Mouse (Mus musculus) cerebellum, postnatal 14 days (tissue): Measurements from ENCODE around the gene Tecta.
A peak's percentile ranks its signal among the peaks of the same experiment; 100 is the strongest.

Source experiments
- DNase-seq, 2 experiments: peaks; one replicate each; pipeline ENCODE4 v3.0.0; 2021; ENCODE audit warnings: mixed read lengths in 2 of 2

Gene Tecta

GRCm38 (mm10) chr9:42387038-42387437 lies 12.7 kb downstream of the Tecta start:
- DNase-seq: peak in 1 of 2 experiments; percentile 28

- peak in 1 of 2 experiments; percentile 22 for DNase-seq
These were observed 14.1 kb downstream of the Tecta start for GRCm38 (mm10) chr9:42385656-42386055.

GRCm38 (mm10) chr9:42382628-42383347 lies 16.9 kb downstream of the Tecta start:
- DNase-seq: no peak

GRCm38 (mm10) chr9:42382063-42382462 lies 17.7 kb downstream of the Tecta start:
- DNase-seq: no peak

- DNase-seq: no peak
These were observed 21.7 kb downstream of the Tecta start for GRCm38 (mm10) chr9:42378071-42378470.

GRCm38 (mm10) chr9:42377656-42378055 lies 22.1 kb downstream of the Tecta start:
- DNase-seq: no peak

- DNase-seq: no peak
These were observed 27.9 kb downstream of the Tecta start for GRCm38 (mm10) chr9:42371670-42372368.

- DNase-seq: no peak
These were observed 42.1 kb downstream of the Tecta start for GRCm38 (mm10) chr9:42357585-42357984.

- no peak for DNase-seq
These were observed 44.9 kb downstream of the Tecta start for GRCm38 (mm10) chr9:42354871-42355270.

- DNase-seq: no peak
These were observed 49.9 kb downstream of the Tecta start for GRCm38 (mm10) chr9:42349791-42350190.

- DNase-seq: no peak
These were observed 53.4 kb downstream of the Tecta start for GRCm38 (mm10) chr9:42346297-42346696.

- DNase-seq: no peak
These were observed 60.6 kb downstream of the Tecta start for GRCm38 (mm10) chr9:42339151-42339550.

- DNase-seq: no peak
These were observed 62.7 kb downstream of the Tecta start for GRCm38 (mm10) chr9:42337026-42337425.

GRCm38 (mm10) chr9:42336575-42336974 lies 63.2 kb downstream of the Tecta start:
- DNase-seq: no peak

- no peak for DNase-seq
These were observed 64.8 kb downstream of the Tecta start for GRCm38 (mm10) chr9:42334885-42335284.

- DNase-seq: no peak
These were observed 67.0 kb downstream of the Tecta start for GRCm38 (mm10) chr9:42332692-42333091.

- no peak for DNase-seq
These were observed 68.4 kb downstream of the Tecta start for GRCm38 (mm10) chr9:42331341-42331740.

GRCm38 (mm10) chr9:42329753-42330152 lies 70.0 kb downstream of the Tecta start:
- DNase-seq: peak in 1 of 2 experiments; percentile 10

- peak; percentile 46 to 71 for DNase-seq
These were observed 72.9 kb downstream of the Tecta start for GRCm38 (mm10) chr9:42326688-42327440.

GRCm38 (mm10) chr9:42324640-42325394 lies 74.9 kb downstream of the Tecta start:
- peak; percentile 20 to 57 for DNase-seq

GRCm38 (mm10) chr9:42323238-42323637 lies 76.5 kb downstream of the Tecta start:
- no peak for DNase-seq

GRCm38 (mm10) chr9:42321442-42321841 lies 78.3 kb downstream of the Tecta start:
- no peak for DNase-seq

- no peak for DNase-seq
These were observed 79.1 kb downstream of the Tecta start for GRCm38 (mm10) chr9:42320616-42321015.
